Mouse (Mus musculus) embryonic fibroblast, embryonic 13.5 days (primary cell): Measurements from ENCODE around the gene Kcnh4.

Experiments used
- CTCF ChIP-seq: IDR thresholded peaks from 2 replicates; pipeline ENCODE4 v1.5.1; 2011; ENCODE audit warnings: mild to moderate bottlenecking, control low read depth, low read length, moderate library complexity, borderline replicate concordance; ENCODE audit not compliant: insufficient read depth
- POLR2A ChIP-seq: IDR thresholded peaks from 2 replicates; pipeline ENCODE4 v1.6.1; 2011; ENCODE audit warnings: low read depth, mild to moderate bottlenecking, control low read depth, low read length, moderate library complexity

GRCm38 (mm10) chr11:100754021-100754692, 5.6 kb downstream of the Kcnh4 start:
- no peak for TF ChIP-seq POLR2A
- no peak for TF ChIP-seq CTCF
